In genomic region chr2:170255997-170256396, GRCm38 (mm10) we compare ENCODE assay signal across 22 mouse cellular contexts.
"Had no signal": no experiment of that assay in that cellular context is flagged by ENCODE, and none has a peak within 500 bp of the region (broad histone marks: within the 10 kb centered on the region; RNA-seq: fewer than 3 reads in every experiment).

No protein-coding gene starts in this region.

- H3K4me2 ChIP-seq: heart, embryonic 11.5 days; heart, embryonic 13.5 days; heart, embryonic 15.5 days; hindbrain, embryonic 13.5 days; hindbrain, embryonic 15.5 days; limb, embryonic 12.5 days; liver, embryonic 11.5 days had no signal

- ATAC-seq: hindbrain, postnatal 0 days had no signal

- H3K36me3 ChIP-seq: heart, embryonic 13.5 days; heart, embryonic 15.5 days; hindbrain, embryonic 13.5 days; hindbrain, embryonic 15.5 days; limb, embryonic 10.5 days; limb, embryonic 12.5 days had no signal

- H3K9ac ChIP-seq: heart, embryonic 13.5 days; heart, embryonic 15.5 days; hindbrain, embryonic 13.5 days; hindbrain, embryonic 15.5 days; limb, embryonic 12.5 days had no signal

- DNase-seq: gastrocnemius, postnatal 14 days; gastrocnemius, postnatal 36 days; heart, adult 11 months; heart, adult 2 months; heart, postnatal 14 days; heart, postnatal 36 days; kidney, adult 18-20 months; kidney, postnatal 10 days; kidney, postnatal 25 days; kidney, postnatal 4 days; layer of hippocampus, postnatal 36 days; liver had no signal

- H3K4me1 ChIP-seq: heart, embryonic 15.5 days; hindbrain, embryonic 15.5 days; limb, embryonic 12.5 days had no signal

- H3K27me3 ChIP-seq: heart, embryonic 13.5 days; heart, embryonic 15.5 days; hindbrain, embryonic 13.5 days; hindbrain, embryonic 15.5 days; limb, embryonic 12.5 days had no signal

- H3K4me3 ChIP-seq: heart, adult 2 months; heart, embryonic 13.5 days; heart, embryonic 15.5 days; hindbrain, embryonic 13.5 days; hindbrain, embryonic 15.5 days; layer of hippocampus, adult 2 months; limb, embryonic 10.5 days; limb, embryonic 12.5 days had no signal

- H3K9me3 ChIP-seq: heart, embryonic 13.5 days; heart, embryonic 15.5 days; hindbrain, embryonic 13.5 days; hindbrain, embryonic 15.5 days; limb, embryonic 10.5 days; limb, embryonic 12.5 days had no signal

- H3K27ac ChIP-seq: heart, adult 2 months; heart, embryonic 13.5 days; heart, embryonic 15.5 days; hindbrain, embryonic 13.5 days; hindbrain, embryonic 15.5 days; hindbrain, postnatal 0 days; layer of hippocampus, adult 2 months; limb, embryonic 10.5 days; limb, embryonic 12.5 days had no signal
